In genomic region chr7:99537183-99537756, GRCm38 (mm10) we compare ENCODE assay signal across 8 mouse cellular contexts. TPM values are rescaled to one million over a fixed set of nuclear protein-coding genes. Genes with fewer than 3 reads are reported as not detected.
DNase-seq lines count a peak whose midpoint lies in the region; ATAC-seq and TF ChIP-seq lines count a peak whose summit lies in the region.

No protein-coding gene starts in this region.

- peak overlapping the region; percentile 94 for H3K4me2 ChIP-seq in liver, embryonic 11.5 days

- WGBS in thymus, adult 2 months = 89% methylated on average over 5 of the region's 5 CpGs
- WGBS in liver, embryonic 11.5 days = 57% methylated on average over 5 of the region's 5 CpGs

- DNase-seq in thymus, postnatal 4 days = peak; percentile 22
- no peak for DNase-seq in thymus, adult 2 months
- DNase-seq in liver, embryonic 11.5 days (ENCODE audit: low spot score) = no peak
- DNase-seq in right cerebral cortex, postnatal 25 days = no peak
- no peak for DNase-seq in gastrocnemius, adult 8-10 months (ENCODE audit: low spot score in 2 of 2)
- DNase-seq in layer of hippocampus, postnatal 10 days (ENCODE audit: low spot score in 2 of 2) = no peak

- no peak for TF ChIP-seq POLR2A in thymus, adult 2 months (IDR thresholded peaks at IDR 0.05; ENCODE audit: control insufficient read depth, extremely low read depth, insufficient read depth, low read length, poor library complexity)

- H3K27ac ChIP-seq in thymus, adult 2 months (ENCODE audit: control insufficient read depth, insufficient read depth, low read length) = no peak overlapping the region
- H3K27ac ChIP-seq in liver, embryonic 11.5 days (ENCODE audit: low read depth, low read length) = no peak overlapping the region; the same call in 1 of the 2 replicates

- TF ChIP-seq CTCF in thymus, adult 2 months (IDR thresholded peaks at IDR 0.05; ENCODE audit: borderline replicate concordance, control insufficient read depth, extremely low read depth, insufficient read depth, low read length, poor library complexity) = no peak

- peak overlapping the region; percentile 94 for H3K9ac ChIP-seq in liver, embryonic 11.5 days (ENCODE audit: low read depth, low read length)

- peaks cover 38% of the 10 kb centered on the region for H3K36me3 ChIP-seq in erythroblast, embryonic 14.5 days (ENCODE audit: control insufficient read depth)
- H3K36me3 ChIP-seq in thymus, adult 2 months (ENCODE audit: control insufficient read depth, insufficient read depth, low read length) = no peaks in the 10 kb centered on the region
- no peaks in the 10 kb centered on the region; the same call in 1 of the 2 replicates for H3K36me3 ChIP-seq in liver, embryonic 11.5 days (ENCODE audit: control insufficient read depth, insufficient read depth, low read length)

- H3K4me1 ChIP-seq in erythroblast, embryonic 14.5 days (ENCODE audit: control insufficient read depth) = peaks cover 91% of the 10 kb centered on the region
- peaks cover 26% of the 10 kb centered on the region for H3K4me1 ChIP-seq in thymus, adult 2 months (replicated peaks; ENCODE audit: control insufficient read depth, insufficient read depth, low read length)
- H3K4me1 ChIP-seq in liver, embryonic 11.5 days (replicated peaks; ENCODE audit: control insufficient read depth, insufficient read depth, low read length) = peaks cover 74% of the 10 kb centered on the region

- H3K9me3 ChIP-seq in erythroblast, embryonic 14.5 days (ENCODE audit: control insufficient read depth, low read length) = no peaks in the 10 kb centered on the region
- no peaks in the 10 kb centered on the region for H3K9me3 ChIP-seq in liver, embryonic 11.5 days (ENCODE audit: control insufficient read depth, low read length)

- ATAC-seq in erythroblast, adult 5-6 weeks (replicated peaks; ENCODE audit: low FRiP score, poor library complexity, severe bottlenecking) = no peak
- no peak for ATAC-seq in liver, embryonic 11.5 days (replicated peaks; ENCODE audit: low FRiP score)

- H3K4me3 ChIP-seq in erythroblast, embryonic 14.5 days (replicated peaks) = peak overlapping the region; percentile 81
- no peak overlapping the region for H3K4me3 ChIP-seq in thymus, adult 2 months (ENCODE audit: control insufficient read depth, insufficient read depth, low read length)
- H3K4me3 ChIP-seq in liver, embryonic 11.5 days (ENCODE audit: low read depth, low read length) = peak overlapping the region; percentile 72

- H3K27me3 ChIP-seq in erythroblast, embryonic 14.5 days (ENCODE audit: control insufficient read depth) = no peaks in the 10 kb centered on the region
- H3K27me3 ChIP-seq in thymus, adult 2 months (ENCODE audit: control insufficient read depth, insufficient read depth, low read length) = no peaks in the 10 kb centered on the region
- no peaks in the 10 kb centered on the region for H3K27me3 ChIP-seq in liver, embryonic 11.5 days (replicated peaks; ENCODE audit: control insufficient read depth, insufficient read depth, low read length)

RNA-seq across cellular contexts. Expression of gene Arrb1, which starts 2.0 kb away (rescaled TPM):
- polyA plus RNA-seq in erythroblast, embryonic 14.5 days (2012) = 28.5 and 33.1 TPM in 2 replicates
- 185 and 204 TPM in 2 replicates for total RNA-seq in erythroblast, adult 5-6 weeks (2015; ENCODE audit: low replicate concordance)
- total RNA-seq in erythroblast, adult 5-6 weeks (2017; ENCODE audit: low replicate concordance) = 636 and 742 TPM in 2 replicates
- 26.3 and 29.6 TPM in 2 replicates for polyA plus RNA-seq in thymus, adult 2 months (2012; rRNA removed)
- 27.9 and 28.9 TPM in 2 replicates for polyA plus RNA-seq in liver, embryonic 11.5 days (2014; fragmentation: Nextera tagmentation; extraction: Ambion mirVana)
- 10 to 100 TPM; 11.9 to 14.3 (median 12.7) TPM for total RNA-seq in gastrocnemius, adult 8-10 months (2022)
- total RNA-seq in layer of hippocampus, postnatal 10 days (2021) = 100 to 1,000 TPM; 150 to 192 TPM

RNA-seq across cellular contexts. Expression of gene Rps3, which starts 53.7 kb away (rescaled TPM):
- 40.9 and 83.1 TPM in 2 replicates for polyA plus RNA-seq in erythroblast, embryonic 14.5 days (2012)
- total RNA-seq in erythroblast, adult 5-6 weeks (2015; ENCODE audit: low replicate concordance) = 292 and 308 TPM in 2 replicates
- total RNA-seq in erythroblast, adult 5-6 weeks (2017; ENCODE audit: low replicate concordance) = 237 and 436 TPM in 2 replicates
- 483 and 566 TPM in 2 replicates for polyA plus RNA-seq in thymus, adult 2 months (2012; rRNA removed)
- polyA plus RNA-seq in liver, embryonic 11.5 days (2014; fragmentation: Nextera tagmentation; extraction: Ambion mirVana) = 934 and 944 TPM in 2 replicates
- 100 to 1,000 TPM; 272 to 331 (median 278) TPM for total RNA-seq in gastrocnemius, adult 8-10 months (2022)
- 100 to 1,000 TPM; 314 to 330 TPM for total RNA-seq in layer of hippocampus, postnatal 10 days (2021)

Comparison
In these comparisons a context has a peak if more than half of its experiments do, and no peak if none do; other contexts are left out.
1. RNA of gene Arrb1, which starts 2.0 kb away (total RNA-seq): 185 to 742 TPM in erythroblast, adult 5-6 weeks and 150 to 192 TPM in layer of hippocampus, postnatal 10 days; 11.9 to 14.3 TPM in gastrocnemius, adult 8-10 months; every median in the first group is over 4 times any median in the second.